Mouse (Mus musculus): ENCODE results near the gene Arhgap10. TPM values are rescaled to one million over a fixed set of nuclear protein-coding genes. Genes with fewer than 3 reads are reported as not detected.
A peak's percentile ranks its signal among the peaks of the same experiment; 100 is the strongest.

Gene Arhgap10
- polyA plus RNA-seq, 1 experiment from 2014 or later: 5.1 TPM

DNA sequence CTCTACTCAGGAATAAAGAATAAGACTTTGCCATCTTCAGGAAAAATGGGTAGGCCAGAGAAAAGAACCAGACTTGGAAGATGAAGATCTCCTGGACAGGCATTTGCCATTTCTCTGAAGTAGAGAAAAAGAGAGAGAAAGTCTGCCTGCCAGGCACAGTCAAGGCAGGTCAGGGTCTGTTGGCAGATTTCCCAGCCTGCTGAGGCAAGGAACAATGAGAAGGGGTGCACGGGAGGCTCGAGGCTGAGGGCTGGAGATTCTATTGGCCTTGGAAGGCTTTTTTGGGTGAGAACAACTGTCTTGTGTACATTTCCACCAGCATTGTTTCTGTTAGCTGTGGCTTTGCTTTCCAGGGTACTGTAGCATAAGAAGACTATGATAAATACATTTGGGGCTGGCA is 147.4 kb downstream of the Arhgap10 start:
- ATAC-seq (ENCODE audit: low FRiP score, low read depth): 0 out of 2 replicates have a peak, but pooled peaks have one; percentile 40
- 11% methylated on average over 2 of the region's 2 CpGs for WGBS

DNA sequence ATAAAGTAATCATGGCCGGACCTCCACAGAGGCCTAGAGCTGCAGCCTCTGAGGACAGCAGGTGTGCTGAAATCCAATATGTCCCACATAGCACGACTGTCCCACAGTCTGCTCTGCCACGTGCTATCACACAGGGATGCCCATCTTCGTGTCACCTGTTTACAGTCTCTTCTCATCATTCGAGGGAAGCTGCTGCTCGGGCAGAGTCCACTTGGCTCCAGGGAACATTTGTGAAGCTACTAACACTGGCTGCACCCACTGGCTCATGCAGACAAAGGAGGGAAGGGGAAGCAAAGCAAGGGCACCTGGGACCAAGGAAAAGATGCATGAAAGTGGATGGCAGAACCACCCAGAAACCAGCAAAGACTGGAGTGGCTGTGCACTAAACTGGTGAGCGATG is 148.1 kb downstream of the Arhgap10 start:
- Histone ChIP-seq H3K4me1 (replicated peaks) (0 out of 2 replicates have a peak, but pooled peaks cover 7% of the 10 kb centered on the region), H3K27me3 (no peaks in the 10 kb centered on the region), H3K4me2 (no peak overlapping the region), H3K27ac (replicated peaks) (no peak overlapping the region), H3K9ac (no peak overlapping the region), H3K4me3 (no peak overlapping the region), H3K9me3 (no peaks in the 10 kb centered on the region), H3K36me3 (no peaks in the 10 kb centered on the region)
- ATAC-seq (ENCODE audit: low FRiP score, low read depth): no peak
- WGBS: 69% methylated on average over 7 of the region's 7 CpGs

More for the DNA sequence above, 147.4 kb downstream of the Arhgap10 start:
- Histone ChIP-seq H3K4me3 (no peak overlapping the region), H3K27me3 (no peaks in the 10 kb centered on the region), H3K9me3 (no peaks in the 10 kb centered on the region), H3K36me3 (no peaks in the 10 kb centered on the region), H3K27ac (replicated peaks) (peak overlapping the region; percentile 30; the same call in 1 of the 2 replicates), H3K4me1 (replicated peaks) (0 out of 2 replicates have a peak, but pooled peaks cover 7% of the 10 kb centered on the region), H3K4me2 (no peak overlapping the region), H3K9ac (no peak overlapping the region)

DNA sequence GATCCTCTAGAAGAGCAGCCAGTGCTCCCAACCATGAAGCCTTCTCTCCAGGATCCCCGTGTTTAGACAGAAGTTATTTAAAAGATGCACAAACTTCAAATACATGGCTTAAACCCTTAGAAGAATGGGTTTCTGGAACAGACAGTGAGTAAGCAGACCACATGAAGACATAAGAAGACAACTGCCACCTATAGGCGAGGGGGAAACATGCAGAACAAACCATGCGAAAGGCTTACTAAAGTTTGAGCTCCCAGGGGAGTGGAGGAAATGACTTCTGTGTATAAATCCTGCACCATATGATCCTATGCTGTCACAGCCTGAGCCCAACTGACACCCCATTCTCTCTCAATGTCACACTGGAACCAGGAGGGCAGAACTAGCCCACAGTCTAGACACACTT is 150.7 kb downstream of the Arhgap10 start:
- no peak for ATAC-seq (ENCODE audit: low FRiP score, low read depth)
- WGBS: 61% methylated on average over 3 of the region's 3 CpGs
- Histone ChIP-seq H3K4me3 (no peak overlapping the region), H3K9me3 (no peaks in the 10 kb centered on the region), H3K4me1 (replicated peaks) (0 out of 2 replicates have a peak, but pooled peaks cover 7% of the 10 kb centered on the region), H3K9ac (no peak overlapping the region), H3K4me2 (no peak overlapping the region), H3K27me3 (no peaks in the 10 kb centered on the region), H3K36me3 (no peaks in the 10 kb centered on the region), H3K27ac (replicated peaks) (no peak overlapping the region)

DNA sequence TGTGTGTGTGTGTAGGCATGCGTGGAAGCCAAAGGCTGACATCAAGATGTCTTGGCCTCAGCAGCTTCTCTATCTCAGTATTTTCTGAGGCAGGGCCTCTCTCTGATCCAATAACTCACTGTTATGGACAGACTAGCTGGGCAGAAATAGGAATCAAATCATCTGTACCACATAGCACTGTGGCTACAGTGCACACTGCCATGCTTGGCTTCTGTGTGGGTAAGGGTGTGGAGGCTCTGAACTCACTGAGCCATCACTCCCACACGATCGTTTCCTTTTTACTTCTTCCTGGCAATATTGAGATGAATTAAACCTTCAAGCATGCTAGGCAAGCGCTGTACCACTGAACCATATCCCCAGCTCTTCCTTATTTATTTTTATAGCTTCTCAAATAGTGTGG is 151.3 kb downstream of the Arhgap10 start:
- Histone ChIP-seq H3K4me3 (no peak overlapping the region), H3K4me1 (replicated peaks) (0 out of 2 replicates have a peak, but pooled peaks cover 7% of the 10 kb centered on the region), H3K27me3 (no peaks in the 10 kb centered on the region), H3K9ac (no peak overlapping the region), H3K9me3 (no peaks in the 10 kb centered on the region), H3K27ac (replicated peaks) (no peak overlapping the region), H3K36me3 (no peaks in the 10 kb centered on the region), H3K4me2 (no peak overlapping the region)
- 82% methylated on average over 4 of the region's 4 CpGs for WGBS
- ATAC-seq (ENCODE audit: low FRiP score, low read depth): no peak

DNA sequence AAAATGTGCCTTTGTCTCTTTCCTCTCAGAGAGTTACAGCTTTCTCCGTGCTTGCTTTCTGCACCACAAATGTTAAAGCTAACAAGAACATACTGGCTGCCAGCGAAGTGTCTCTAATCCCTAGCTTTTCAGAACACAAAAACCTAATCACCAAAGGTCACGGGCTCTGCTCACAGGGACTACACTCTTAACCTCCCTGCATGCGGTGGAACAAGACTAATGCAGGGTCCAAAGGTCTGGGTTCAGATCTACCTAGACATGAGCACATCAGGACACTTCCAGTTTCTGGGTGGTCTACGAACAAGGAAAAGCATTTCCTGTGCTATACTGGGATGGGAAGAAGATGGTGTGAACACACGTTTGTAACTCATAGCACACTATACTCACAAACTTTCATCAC is 151.8 kb downstream of the Arhgap10 start:
- H3K4me1 ChIP-seq (replicated peaks): 0 out of 2 replicates have a peak, but pooled peaks cover 7% of the 10 kb centered on the region
- no peak for ATAC-seq (ENCODE audit: low FRiP score, low read depth)
- H3K9me3 ChIP-seq: no peaks in the 10 kb centered on the region
- H3K36me3 ChIP-seq: no peaks in the 10 kb centered on the region
- no peaks in the 10 kb centered on the region for H3K27me3 ChIP-seq
- WGBS: 78% methylated on average over 6 of the region's 6 CpGs
- H3K4me3 ChIP-seq: no peak overlapping the region
- H3K9ac ChIP-seq: no peak overlapping the region
- no peak overlapping the region for H3K27ac ChIP-seq (replicated peaks)
- no peak overlapping the region for H3K4me2 ChIP-seq

DNA sequence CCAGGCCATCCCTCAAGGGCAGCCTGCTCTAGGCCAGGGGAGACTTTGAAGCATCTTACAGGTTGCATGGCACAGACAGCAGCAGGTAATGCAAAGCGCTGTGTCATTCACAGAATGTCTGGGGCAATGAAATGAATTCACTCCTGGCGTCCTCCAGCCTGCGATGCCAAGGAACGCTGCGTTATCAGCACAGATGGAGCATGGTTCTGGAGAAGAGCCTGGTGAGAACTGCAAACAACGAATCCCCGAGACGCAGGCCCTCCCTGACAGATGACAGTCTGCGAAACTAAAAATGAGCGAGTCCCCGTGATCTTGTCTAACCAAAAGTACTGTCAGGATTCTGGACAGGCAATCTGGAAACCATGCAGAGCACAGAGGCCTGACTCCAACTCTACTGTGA is 153.3 kb downstream of the Arhgap10 start:
- Histone ChIP-seq H3K9me3 (no peaks in the 10 kb centered on the region), H3K36me3 (no peaks in the 10 kb centered on the region), H3K4me1 (replicated peaks) (no peaks in the 10 kb centered on the region), H3K27ac (replicated peaks) (no peak overlapping the region), H3K4me3 (no peak overlapping the region), H3K9ac (no peak overlapping the region), H3K4me2 (no peak overlapping the region), H3K27me3 (no peaks in the 10 kb centered on the region)
- WGBS: 83% methylated on average over 11 of the region's 11 CpGs
- ATAC-seq (ENCODE audit: low FRiP score, low read depth): no peak

DNA sequence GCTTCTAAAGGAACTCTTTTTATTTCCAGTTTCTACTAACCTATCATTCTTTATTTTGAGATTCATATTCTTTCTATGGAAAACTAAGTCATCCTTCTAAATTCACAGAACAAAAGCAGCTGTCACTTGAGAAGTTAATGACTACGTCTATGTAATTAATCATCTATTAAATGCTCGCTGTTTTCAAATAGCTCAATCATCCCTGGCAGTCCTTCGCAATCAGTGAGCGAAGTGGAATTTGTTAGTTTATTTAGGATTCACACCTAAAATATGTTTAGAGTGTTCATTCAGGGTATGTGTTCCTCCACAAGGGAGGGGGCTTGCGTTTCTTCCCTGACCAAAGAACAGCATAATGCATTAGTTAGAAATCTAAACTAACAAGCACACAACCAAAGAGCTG is 156.9 kb downstream of the Arhgap10 start:
- H3K36me3 ChIP-seq: no peaks in the 10 kb centered on the region
- no peak for ATAC-seq (ENCODE audit: low FRiP score, low read depth)
- no peaks in the 10 kb centered on the region for H3K27me3 ChIP-seq
- no peaks in the 10 kb centered on the region for H3K4me1 ChIP-seq (replicated peaks)
- no peak overlapping the region for H3K27ac ChIP-seq (replicated peaks)
- 39% methylated on average over 5 of the region's 5 CpGs for WGBS
- no peaks in the 10 kb centered on the region for H3K9me3 ChIP-seq
- no peak overlapping the region for H3K4me2 ChIP-seq
- H3K9ac ChIP-seq: no peak overlapping the region
- no peak overlapping the region for H3K4me3 ChIP-seq

DNA sequence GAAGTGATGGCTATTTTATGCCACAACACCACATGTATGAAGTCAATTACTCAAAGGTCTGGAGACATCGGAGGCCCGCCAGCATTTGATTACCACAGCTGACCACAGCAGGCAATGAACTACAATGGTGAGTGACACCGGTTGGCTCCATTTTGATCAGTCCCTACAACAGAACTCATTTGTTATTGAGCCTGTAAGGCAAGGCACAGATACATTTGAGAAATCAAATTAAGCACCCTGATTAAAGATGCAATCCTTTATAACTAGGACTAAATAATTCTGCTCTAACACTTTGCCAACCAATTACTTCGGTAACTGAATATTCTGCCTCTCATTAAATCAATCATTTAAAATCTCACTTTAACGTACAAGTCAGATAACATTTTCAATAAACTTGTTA is 157.3 kb downstream of the Arhgap10 start:
- Histone ChIP-seq H3K27me3 (no peaks in the 10 kb centered on the region), H3K27ac (replicated peaks) (no peak overlapping the region), H3K36me3 (no peaks in the 10 kb centered on the region), H3K4me3 (no peak overlapping the region), H3K4me1 (replicated peaks) (no peaks in the 10 kb centered on the region), H3K4me2 (no peak overlapping the region), H3K9me3 (no peaks in the 10 kb centered on the region), H3K9ac (no peak overlapping the region)
- no peak for ATAC-seq (ENCODE audit: low FRiP score, low read depth)
- 61% methylated on average over 5 of the region's 5 CpGs for WGBS

DNA sequence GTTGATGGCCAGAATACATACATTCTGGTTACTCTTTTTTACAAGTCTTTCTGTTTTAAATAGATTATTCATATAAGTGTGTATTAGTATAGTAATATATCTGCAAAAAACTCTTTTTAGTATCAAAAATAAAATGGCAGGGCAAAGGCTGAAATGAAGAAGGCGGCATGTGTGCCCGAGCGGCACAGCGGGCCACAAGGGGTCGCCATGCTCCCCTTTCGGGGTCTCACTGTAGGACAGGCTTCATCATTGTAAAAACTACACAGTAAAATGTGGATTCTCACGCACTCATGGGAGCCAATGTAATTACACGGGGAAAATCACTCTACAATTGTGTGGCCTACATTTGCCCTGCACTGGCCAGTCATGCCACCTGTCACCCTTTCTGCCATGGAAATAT is 160.6 kb downstream of the Arhgap10 start:
- H3K4me2 ChIP-seq: no peak overlapping the region
- no peaks in the 10 kb centered on the region for H3K9me3 ChIP-seq
- ATAC-seq (ENCODE audit: low FRiP score, low read depth): no peak
- H3K4me3 ChIP-seq: no peak overlapping the region
- H3K36me3 ChIP-seq: no peaks in the 10 kb centered on the region
- no peaks in the 10 kb centered on the region for H3K4me1 ChIP-seq (replicated peaks)
- H3K27ac ChIP-seq (replicated peaks): no peak overlapping the region
- no peaks in the 10 kb centered on the region for H3K27me3 ChIP-seq
- 73% methylated on average over 8 of the region's 8 CpGs for WGBS
- H3K9ac ChIP-seq: no peak overlapping the region

DNA sequence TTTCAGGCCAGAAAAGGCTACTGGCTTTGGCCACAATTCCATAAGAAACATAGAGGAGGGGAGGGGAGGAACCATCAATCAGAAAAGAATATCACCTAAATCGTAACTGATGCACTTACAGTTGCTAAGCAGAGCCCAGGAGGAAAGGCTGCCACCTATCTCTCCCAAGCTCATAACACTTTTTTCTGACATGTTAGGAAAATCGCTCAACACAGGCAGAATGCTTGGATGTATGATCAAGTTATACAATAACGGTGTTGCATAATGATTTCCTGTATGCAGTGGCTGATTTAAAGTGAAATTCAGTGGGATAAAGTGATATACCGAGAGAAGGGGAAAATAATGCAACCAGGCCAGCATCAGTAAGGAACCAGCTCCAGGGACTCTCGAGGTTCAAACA is 162.4 kb downstream of the Arhgap10 start:
- Histone ChIP-seq H3K27ac (replicated peaks) (no peak overlapping the region), H3K4me3 (no peak overlapping the region), H3K4me2 (no peak overlapping the region), H3K36me3 (no peaks in the 10 kb centered on the region), H3K27me3 (no peaks in the 10 kb centered on the region), H3K9ac (no peak overlapping the region), H3K9me3 (no peaks in the 10 kb centered on the region), H3K4me1 (replicated peaks) (no peaks in the 10 kb centered on the region)
- no peak for ATAC-seq (ENCODE audit: low FRiP score, low read depth)
- WGBS: 81% methylated on average over 5 of the region's 5 CpGs

DNA sequence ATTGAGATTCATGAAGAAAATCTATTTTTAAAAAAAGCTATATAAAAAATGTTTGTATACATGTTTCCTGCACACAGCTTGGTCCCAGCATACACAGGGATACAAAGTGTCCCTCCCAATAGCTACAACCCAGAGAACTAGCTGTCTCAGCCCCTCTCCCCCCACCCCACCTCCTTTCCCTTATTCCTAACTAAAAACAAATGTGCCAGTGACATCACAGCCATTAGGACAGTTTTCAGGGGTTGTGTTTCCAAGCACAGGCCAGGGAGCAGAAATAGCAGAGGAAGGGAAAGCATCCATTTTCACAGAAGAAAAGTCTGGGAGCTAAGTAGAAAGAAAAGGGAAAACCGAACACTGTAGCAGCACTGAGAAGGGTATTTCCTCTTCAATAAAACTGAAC is 163.6 kb downstream of the Arhgap10 start:
- WGBS: 76% methylated on average over 1 of the region's 1 CpGs
- Histone ChIP-seq H3K4me2 (no peak overlapping the region), H3K27ac (replicated peaks) (no peak overlapping the region), H3K9ac (no peak overlapping the region), H3K4me3 (no peak overlapping the region), H3K4me1 (replicated peaks) (no peaks in the 10 kb centered on the region; the same call in 1 of the 2 replicates), H3K9me3 (no peaks in the 10 kb centered on the region), H3K27me3 (no peaks in the 10 kb centered on the region), H3K36me3 (no peaks in the 10 kb centered on the region)
- ATAC-seq (ENCODE audit: low FRiP score, low read depth): no peak

DNA sequence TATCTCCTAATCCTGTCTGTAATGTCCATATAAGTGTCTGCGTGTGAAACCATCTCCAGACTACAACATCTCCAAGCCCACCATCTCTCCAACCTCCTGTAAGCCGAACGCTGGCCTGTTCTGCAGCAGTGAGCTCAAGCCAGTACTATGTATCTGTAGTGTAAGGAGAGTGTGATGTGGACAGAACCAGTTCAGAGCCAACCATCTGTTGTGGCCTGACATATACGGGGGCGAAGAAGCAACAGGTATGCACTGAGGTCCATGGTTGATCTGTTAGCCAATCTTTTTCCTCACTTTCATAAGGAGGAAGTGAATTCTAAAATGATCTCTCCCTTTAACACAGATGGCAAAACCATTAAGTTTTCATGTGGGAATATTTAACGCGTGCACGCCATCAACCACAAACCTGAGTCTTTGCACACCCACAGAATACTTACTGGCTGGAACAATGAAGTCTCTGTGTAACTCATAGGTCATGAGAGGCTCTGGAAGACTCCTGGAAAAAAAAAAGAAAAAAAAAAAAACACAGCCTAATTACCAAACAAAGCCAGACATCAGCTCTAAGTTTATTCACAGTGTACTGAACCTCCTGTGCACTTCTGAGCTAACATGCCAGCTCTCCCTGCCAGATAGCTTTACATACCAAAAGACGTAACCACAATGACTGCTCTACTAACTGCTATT is 166.4 kb downstream of the Arhgap10 start:
- Histone ChIP-seq H3K36me3 (no peaks in the 10 kb centered on the region), H3K9ac (no peak overlapping the region), H3K4me2 (no peak overlapping the region), H3K27ac (replicated peaks) (no peak overlapping the region), H3K4me1 (replicated peaks) (no peaks in the 10 kb centered on the region; the same call in 1 of the 2 replicates), H3K4me3 (no peak overlapping the region), H3K27me3 (no peaks in the 10 kb centered on the region), H3K9me3 (no peaks in the 10 kb centered on the region)
- 74% methylated on average over 9 of the region's 9 CpGs for WGBS
- ATAC-seq (ENCODE audit: low FRiP score, low read depth): no peak
